Mouse (Mus musculus) neural tube, embryonic 10.5 days (tissue): ENCODE data around the gene Clca4b.
"Not testable (repeated sequence)": the region's sequence is repeated elsewhere in the genome, so short reads cannot be mapped to it uniquely, and the experiment has no call there.

ENCODE experiments used
- DNase-seq: peaks from one replicate; pipeline ENCODE4 v3.0.0-alpha.2; 2017; ENCODE audit warnings: low spot score; ENCODE audit errors: extremely low spot score

The Clca4b gene

DNA sequence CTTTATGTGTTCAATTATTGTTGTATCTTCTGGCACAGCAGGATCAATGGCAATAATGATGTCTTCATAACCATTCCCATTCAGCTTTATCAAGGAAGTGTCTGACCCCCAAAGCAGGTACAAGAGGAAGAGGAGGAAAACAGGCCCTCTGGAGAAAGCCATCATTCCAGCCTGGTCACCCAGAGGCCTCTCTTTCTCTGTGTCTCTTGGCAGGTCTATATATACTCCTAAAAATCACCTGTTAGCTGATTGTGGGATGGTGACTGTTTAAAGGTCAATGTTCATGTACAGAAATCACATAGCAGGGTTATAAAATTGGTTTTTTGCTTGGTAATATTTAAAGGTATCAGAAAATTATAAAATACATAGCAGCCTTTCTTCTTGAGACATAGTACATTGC lies at the start of gene Clca4b:
Clca4b (minus strand) TSS at position 195 of the 400 bp plus-strand sequence.
- no peak for DNase-seq

DNA sequence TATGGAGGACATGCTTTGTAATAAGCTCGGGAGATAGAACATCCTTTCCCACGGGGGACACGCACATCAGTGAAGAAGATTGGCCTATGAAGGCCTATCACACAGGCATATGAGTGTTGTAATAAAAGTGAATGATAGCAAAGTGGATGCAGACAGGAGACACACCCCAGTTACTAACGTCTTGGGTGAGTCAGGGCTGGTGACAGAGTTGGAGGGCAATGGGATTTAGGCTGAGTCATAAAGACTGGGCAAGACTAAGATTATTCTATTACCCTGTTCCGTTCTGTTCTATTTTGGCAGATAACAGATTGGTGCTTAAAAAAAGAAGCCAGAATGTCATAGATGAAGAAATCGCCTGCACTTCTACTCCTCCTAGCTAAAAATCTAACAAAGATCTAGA lies 48.2 kb upstream of the Clca4b start:
- no peak for DNase-seq

- no peak for DNase-seq
These were observed 45.3 kb upstream of the Clca4b start for GRCm38 (mm10) chr3:144977631-144978030.

DNA sequence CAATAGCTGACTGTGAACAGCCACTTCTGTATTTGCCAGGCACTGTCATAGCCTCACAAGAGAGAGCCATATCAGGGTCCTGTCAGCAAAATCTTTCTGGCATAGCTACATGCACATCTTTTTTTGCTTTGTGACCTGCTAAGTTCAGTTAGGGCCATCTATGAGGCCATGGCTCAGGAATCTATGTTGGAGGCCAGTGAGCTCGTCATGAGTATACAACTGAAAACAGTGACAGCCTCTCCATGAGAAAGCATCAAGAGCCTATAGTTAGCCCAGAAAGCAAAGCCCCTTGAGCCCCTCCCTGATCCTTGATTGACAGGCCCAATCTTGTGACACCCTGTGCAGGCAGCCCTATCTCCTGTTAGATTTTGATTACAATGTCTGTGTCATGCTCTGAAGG lies 43.8 kb upstream of the Clca4b start:
- DNase-seq: no peak

GRCm38 (mm10) chr3:144974945-144975344 lies 42.6 kb upstream of the Clca4b start, which contains the start of gene Clca4a:
Gene Clca4a (minus strand): TSS chr3:144975045.
- DNase-seq: no peak

DNA sequence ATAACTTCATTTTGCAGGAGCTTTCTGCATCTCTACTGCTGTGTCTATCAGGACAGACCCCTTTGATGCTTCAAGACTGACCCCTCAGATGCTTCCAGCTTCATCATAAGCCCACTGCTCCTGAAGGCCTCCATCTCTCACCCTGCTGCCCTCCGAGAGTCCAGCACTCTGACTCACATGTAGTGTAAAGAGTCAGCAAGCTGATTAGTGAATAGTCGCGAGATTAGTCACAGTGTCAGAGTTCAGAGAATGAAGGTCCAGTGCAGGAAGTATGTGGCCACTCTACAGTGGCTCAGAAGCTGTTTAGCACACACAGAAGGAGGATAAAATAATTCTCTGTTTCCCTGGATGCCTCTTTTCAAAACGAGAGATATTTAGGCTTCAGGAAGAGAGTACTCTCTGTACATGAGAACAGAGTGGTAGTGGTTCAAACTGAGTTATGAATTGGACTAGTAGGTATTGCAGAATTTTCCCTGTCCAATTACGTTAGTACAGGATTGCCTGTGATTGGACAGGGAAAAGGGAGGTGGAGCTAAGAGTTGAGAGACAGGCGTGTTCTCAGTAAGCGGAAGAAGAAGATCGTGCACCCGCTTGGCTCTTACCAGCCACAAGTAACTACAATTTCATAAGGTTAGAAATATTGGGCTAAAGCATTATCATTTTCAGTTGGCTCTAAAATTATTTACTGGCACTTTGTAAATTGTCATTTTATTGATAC lies 39.4 kb upstream of the Clca4b start:
- no peak for DNase-seq

DNA sequence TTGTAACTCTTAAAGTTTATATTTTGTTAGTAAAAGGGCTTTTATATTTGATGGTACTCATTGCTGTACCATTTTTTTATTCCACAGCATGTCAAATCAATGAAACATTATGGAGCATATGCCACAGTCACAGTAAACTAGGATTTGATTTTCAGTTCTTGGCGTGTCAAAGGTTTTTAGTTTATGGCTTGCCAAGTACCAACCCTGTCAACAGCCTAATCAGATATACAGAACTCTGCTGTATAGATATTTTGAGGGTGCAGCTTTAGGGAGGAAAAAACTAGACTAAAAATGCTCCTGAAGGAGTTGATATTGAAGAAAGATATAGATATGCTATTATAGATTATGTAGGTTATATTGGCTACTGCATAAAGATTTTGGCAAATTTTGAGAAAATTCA lies 37.4 kb upstream of the Clca4b start:
- DNase-seq: no peak

DNA sequence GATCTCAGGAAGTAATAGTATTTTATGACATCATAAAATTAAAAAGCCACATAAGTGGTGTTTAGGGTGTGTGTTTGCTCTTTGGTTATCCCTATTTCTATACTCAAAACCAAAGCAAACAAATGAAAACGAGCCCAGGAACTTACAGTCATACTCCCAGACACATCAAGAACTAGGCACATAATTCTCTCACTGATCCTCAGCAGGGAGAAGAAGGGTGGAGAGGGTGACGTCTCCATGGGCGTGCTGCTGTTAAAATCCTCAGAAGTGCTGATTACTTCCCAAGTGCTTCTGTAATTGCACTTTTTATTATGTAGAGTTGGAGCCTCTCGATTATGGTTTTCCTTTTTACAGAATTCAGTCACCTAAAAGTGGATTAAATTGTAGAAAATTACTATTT lies 33.7 kb upstream of the Clca4b start:
- DNase-seq: no peak

DNA sequence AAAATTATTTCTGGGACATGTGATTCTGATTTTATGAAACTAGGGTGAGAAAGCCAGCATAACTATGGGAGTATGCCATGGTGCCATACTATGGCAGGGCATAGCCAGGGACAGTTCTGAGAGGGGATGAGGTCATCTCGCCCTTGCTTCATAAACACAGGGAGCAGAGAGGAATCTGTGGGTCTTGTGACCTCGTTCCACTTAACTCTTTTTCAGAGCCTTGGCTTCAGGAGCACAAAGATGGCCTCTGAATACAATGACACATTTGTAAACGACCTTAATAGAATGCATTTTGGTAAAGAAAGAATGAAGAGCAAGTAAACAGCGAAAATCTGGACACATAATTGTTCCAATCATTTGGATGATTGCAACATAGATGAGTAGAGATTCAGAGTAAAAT lies 18.5 kb upstream of the Clca4b start:
- DNase-seq: no peak

- not testable (repeated sequence) for DNase-seq
These were observed 15.0 kb upstream of the Clca4b start for GRCm38 (mm10) chr3:144947376-144947775.

- DNase-seq: not testable (repeated sequence)
These were observed 1.3 kb upstream of the Clca4b start for GRCm38 (mm10) chr3:144933625-144934024.

GRCm38 (mm10) chr3:144933011-144933491 lies 722 bp upstream of the Clca4b start:
- no peak for DNase-seq

- DNase-seq: no peak
These were observed 18.3 kb downstream of the Clca4b start for GRCm38 (mm10) chr3:144914014-144914413.

DNA sequence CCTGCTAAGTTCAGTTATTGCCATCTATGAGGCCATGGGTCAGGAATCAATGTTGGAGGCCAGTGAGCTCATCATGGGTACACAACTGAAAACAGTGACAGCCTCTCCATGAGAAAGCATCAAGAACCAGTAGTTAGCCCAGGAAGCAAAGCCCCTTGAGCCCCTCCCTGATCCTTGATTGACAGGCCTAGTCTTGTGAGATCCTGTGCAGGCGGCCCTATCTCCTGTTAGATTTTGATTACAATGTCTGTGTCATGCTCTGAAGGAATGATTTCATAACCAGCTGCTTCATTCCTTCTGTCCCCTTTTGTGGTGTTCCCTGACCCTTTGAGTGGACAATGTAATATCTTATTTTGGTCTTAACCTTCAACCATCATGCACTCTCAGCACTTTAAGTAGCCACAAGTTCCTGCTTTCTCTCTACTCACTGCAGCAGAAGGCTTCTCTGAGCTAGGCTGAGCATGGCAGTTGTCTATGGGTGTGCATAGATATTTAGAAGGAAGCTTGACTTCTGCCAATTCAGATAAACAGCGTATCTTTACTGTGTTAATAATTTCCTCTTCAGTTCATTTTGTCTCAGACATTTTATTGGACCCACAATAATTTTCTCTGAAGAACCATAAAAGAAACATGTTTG lies 35.2 kb downstream of the Clca4b start:
- no peak for DNase-seq

- no peak for DNase-seq
These were observed 42.0 kb downstream of the Clca4b start for GRCm38 (mm10) chr3:144890246-144890758.

DNA sequence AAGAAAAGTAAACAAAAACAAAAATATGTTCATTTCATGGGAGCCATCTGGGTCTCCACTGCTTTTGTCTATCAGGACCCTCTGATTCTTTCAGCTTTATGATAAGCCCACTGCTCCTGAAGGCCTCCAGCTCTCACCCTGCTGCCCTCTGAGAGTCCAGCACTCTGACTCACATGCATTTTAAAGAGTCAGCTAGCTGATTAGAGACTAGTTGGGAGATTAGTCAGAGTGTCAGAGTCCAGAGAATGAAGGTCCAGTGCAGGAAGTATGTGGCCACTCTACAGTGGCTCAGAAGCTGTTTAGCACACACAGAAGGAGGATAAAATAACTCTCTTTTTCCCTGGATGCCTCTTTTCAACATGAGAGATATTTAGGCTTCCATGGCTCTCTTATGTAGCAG lies 45.4 kb downstream of the Clca4b start:
- no peak for DNase-seq

DNA sequence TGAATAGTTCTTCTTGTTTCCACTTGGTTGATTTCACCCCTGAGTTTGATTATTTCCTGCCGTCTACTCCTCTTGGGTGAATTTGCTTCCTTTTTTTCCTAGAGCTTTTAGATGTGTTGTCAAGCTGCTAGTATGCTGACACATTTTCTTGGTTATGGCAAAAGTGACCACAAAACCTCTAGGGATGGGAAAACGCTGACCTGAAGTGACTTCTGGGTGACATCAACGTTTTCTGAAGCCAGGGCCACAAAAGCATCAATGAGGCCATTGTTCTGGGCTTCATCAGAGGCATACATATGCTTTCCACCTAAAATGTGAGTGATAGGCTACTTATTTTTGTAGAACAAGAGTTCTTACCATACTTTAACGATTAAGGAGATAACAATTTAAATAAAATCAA lies 60.3 kb downstream of the Clca4b start:
- DNase-seq: not testable (repeated sequence)
